Mouse (Mus musculus): ENCODE measurements around the gene Fam76a.
A peak's percentile ranks its signal among the peaks of the same experiment; 100 is the strongest.
"Not testable (repeated sequence)": the region's sequence is repeated elsewhere in the genome, so short reads cannot be mapped to it uniquely, and the experiment has no call there.

Fam76a gene

GRCm38 (mm10) chr4:132945261-132946046 lies 23.1 kb upstream of the Fam76a start:
- DNase-seq (ENCODE audit: low spot score in 2 of 2): peak; percentile 67 to 91

- DNase-seq (ENCODE audit: low spot score in 2 of 2): no peak
Measured at GRCm38 (mm10) chr4:132944776-132945175, 22.4 kb upstream of the Fam76a start.

GRCm38 (mm10) chr4:132944106-132944505 lies 21.7 kb upstream of the Fam76a start:
- DNase-seq (ENCODE audit: low spot score in 2 of 2): no peak

DNA sequence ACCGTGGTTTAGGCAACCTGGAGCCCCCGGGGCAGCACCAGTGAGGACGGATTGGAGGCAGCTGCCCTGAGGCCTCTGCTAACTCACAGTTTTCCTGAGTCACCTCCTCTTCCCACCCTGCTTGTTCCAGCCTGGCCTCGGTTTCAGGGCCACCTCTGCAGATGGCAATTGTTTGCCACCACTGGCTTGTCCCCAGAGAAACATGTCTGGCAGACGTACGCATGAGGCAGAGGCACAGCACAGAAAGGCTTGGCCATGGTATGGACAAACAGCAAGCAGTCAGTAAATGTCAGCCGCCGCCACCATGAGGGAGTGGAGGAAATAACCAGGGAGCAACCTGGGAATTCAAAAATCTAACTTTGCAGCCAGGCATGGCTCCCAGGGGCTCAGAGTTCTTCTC lies 20.7 kb upstream of the Fam76a start:
- DNase-seq (ENCODE audit: low spot score in 2 of 2): no peak

DNA sequence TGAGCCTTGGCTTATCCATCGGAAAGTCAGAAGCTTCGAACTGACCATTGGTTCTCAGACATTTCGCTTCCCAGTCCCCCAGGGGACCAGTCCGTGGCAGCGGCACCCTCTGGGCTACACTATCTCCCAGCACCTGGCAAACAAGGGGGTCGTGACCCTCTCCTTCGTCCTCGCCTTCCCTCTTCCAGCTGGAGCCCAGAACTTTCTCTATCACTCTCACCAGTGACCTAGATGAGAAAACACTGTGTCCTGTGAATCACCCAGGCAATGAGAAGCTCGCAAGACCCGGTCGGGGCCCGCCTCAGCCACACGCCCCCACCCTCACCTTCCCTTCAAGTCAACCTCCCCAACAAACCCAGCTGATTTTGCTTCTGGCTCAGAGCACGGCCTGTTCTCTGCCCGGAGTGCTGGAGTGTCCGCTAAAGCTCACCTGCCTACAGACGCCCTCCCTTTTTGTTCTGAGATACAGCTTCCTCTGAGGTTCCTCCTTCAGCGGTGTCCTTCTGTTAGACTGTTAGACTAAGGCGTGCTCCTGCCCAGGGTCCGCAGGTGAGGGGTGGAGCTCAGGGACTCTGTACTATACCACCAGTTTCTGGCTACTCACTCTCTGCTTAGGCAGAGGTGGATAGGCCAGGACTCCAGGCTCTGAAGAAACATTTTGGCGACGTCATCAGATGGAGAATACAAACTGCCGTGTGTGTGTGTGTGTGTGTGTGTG lies 18.8 kb upstream of the Fam76a start:
- DNase-seq (ENCODE audit: low spot score in 2 of 2): no peak

- DNase-seq (ENCODE audit: low spot score in 2 of 2): peak in 1 of 2 experiments; percentile 55
Measured at GRCm38 (mm10) chr4:132939421-132940127, 17.2 kb upstream of the Fam76a start.

DNA sequence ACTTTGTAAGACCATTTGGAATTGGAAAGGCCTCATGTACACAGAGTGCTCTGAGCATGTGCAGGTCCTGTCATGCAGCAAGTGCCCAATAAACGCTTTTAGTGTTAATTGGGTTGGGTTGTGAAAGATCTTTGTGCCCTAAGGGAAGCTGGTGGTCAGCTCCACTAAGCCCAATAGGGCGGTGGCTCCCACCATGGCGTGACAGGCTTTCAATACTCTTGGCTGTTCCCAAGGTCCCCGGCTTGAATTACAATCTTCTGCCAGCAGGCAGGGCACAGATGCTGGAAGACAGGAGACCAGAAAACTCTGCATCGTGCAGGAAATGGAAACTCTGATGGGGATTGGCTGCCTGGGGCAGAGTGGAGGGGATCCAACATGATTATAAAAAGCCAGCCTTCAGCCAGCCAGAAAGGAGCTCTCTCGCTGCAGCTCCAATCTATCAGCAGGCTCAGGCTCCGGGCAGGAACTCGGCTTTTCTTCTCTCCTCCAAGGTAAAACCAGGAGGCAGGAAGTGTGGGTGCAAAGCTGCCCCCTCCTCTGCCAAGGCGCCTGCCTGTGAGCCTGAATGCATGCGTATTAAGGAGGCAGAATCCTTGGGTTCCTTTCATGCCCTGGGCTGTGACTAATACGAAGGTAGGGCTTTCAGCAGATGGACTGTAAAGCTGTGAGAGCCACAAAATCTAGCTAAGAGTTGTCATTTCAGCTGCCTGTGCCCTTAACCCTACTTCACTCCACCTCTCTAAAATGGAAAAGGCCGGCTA lies 16.0 kb upstream of the Fam76a start:
- peak in 1 of 2 experiments; percentile 72 for DNase-seq (ENCODE audit: low spot score in 2 of 2)

DNA sequence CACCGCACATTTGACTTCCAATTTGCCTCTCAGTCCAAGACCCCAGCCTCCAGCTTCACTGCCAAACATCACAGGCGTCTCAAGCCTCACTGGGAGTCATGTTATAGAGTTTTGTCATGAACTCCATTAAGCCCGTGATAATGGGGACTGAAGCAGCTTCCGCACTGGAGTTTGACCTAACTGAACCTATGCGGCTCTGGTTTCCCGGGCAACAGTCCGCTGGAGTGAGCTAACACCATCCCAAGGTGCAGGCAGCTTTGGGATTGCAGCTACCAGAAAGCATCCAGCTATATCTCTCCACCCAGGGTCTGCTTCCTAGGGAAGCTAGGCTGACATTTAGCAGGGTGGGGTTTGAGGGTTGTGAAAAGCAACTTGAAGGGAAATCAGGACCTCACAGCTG lies 12.3 kb upstream of the Fam76a start:
- no peak for DNase-seq (ENCODE audit: low spot score in 2 of 2)

DNA sequence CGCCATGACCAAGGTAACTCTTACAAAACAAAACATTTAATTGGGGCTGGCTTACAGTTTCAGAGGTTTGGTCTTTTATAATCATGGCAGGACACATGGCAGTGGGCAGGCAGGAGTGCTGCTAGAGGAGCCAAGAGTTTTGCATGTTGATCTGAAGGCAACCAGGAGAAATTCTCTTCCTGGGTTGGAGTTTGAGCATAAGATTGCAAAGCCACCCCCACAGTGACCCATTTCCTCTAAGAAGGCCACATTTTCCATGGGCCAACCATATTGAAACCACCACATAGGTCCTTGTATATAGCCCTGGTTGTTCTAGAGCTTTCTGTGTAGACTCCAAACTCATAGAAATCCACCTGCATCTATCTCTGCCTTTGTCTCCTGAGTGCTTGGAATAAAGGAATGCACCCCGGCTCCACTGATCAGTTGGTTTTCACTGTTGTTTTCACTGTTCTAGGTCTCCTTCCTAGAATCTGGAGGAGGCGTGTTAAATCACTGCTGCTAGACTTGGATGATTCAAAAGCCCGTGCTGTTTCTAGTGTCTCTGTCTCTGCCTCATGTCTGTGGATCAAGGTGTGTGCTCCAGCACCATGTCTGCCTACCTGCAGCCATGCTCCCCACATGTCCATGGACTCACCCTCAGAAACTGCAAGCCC lies 10.5 kb upstream of the Fam76a start:
- DNase-seq (ENCODE audit: low spot score in 2 of 2): peak in 1 of 2 experiments; percentile 61

DNA sequence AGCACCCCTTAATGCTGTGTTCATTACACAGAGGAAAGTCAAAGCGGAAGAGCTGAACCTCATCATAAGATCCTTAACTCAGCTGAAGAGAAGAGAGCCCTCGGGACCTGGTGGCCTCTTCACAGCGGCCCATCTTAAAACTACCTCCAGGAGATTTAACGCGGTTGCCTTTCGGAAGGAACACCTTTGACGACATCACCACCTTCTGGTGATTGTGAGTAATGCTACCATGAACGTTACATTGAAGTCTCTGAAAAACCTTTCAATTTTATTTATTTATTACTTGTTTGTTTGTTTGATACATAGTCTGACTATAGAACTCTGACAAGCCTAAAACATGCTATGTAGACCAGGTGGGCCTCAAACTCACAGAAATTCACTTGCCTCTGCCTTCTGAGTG lies 8.4 kb upstream of the Fam76a start:
- DNase-seq (ENCODE audit: low spot score in 2 of 2): peak in 1 of 2 experiments; percentile 63

DNA sequence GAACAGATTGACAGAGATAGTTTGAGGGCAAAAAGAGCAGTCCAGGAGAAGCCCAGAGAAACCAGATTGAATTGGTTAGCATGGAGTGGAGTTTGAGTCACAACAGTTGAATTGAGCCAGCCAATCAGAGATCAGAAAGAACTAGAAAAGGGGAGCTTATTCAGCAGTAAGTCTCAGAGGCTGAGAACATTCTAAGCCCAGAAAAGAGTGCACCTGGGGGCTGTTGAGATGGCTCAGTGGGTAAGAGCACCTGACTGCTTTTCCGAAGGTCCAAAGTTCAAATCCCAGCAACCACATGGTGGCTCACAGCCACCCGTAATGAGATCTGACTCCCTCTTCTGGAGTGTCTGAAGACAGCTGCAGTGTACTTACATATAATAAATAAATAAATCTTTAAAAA lies 4.2 kb upstream of the Fam76a start:
- DNase-seq (ENCODE audit: low spot score in 2 of 2): not testable (repeated sequence)

DNA sequence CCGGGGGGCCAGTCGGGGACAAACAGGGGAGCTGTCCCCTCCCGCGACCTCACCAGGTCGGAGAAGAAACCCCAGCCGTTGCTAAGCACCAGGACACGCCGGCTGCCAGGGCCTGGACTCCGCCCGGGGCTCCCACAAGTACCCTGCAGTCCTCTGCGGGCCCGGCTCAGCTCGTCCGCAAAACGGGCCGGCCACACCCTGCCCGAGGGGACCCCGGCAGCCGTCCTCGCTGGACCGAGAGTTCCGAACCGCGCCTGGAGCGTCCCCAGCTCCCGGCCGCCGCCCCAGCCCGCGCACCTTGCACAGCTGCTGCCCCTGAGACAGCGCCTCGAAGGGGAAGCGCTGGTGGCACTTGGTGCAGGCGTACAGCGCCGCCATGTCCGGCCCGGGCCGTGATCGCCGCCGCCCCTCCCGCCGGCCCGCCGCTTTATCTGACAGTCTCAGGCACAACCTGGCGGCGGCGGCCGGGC lies 262 bp downstream of the Fam76a start:
- peak in 1 of 2 experiments; percentile 30 for DNase-seq (ENCODE audit: low spot score in 2 of 2)

GRCm38 (mm10) chr4:132921488-132921887 lies 870 bp downstream of the Fam76a start:
- no peak for DNase-seq (ENCODE audit: low spot score in 2 of 2)

- no peak for DNase-seq (ENCODE audit: low spot score in 2 of 2)
Measured at GRCm38 (mm10) chr4:132920171-132920570, 2.2 kb downstream of the Fam76a start.

DNA sequence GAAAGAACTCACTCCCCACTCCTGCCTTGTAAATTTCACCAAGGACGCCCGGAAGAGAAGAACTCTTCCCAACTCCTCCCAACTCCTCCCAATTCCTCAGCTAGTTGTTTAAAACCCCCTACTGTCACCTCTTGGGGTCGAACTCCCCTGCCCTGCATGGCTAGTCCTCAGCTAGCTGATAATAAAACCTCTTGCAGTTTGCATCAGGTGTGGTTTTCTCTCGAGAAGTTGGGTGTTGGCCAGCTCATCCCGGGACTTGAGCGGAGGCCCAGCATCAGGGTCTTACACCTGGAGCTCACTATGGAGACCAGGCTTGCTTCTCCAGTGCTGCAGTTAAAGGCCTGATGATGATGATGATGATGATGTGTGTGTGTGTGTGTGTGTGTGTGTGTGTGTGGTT lies 3.9 kb downstream of the Fam76a start:
- not testable (repeated sequence) for DNase-seq (ENCODE audit: low spot score in 2 of 2)

DNA sequence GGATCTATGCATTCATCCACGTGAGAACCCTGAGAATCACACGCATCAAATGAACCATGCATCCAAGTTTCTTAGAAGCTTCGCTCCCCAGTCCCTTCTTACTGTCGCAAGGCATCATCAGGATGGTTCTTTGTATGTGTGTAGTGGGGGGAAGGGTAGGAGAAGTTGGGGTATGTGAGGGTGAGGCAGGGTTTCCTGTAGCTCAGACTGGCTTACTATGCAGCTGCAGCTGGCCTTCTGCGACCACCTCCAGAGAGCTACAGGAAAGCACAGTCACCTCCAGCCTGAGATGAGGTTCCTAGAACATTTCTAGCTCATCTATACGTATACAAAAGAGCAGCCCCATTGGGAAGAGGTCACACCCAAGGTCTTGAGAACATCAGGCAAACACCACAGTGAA lies 10.2 kb downstream of the Fam76a start:
- no peak for DNase-seq (ENCODE audit: low spot score in 2 of 2)

- no peak for DNase-seq (ENCODE audit: low spot score in 2 of 2)
Measured at GRCm38 (mm10) chr4:132905843-132906360, 16.5 kb downstream of the Fam76a start.

- no peak for DNase-seq (ENCODE audit: low spot score in 2 of 2)
Measured at GRCm38 (mm10) chr4:132904765-132905309, 17.5 kb downstream of the Fam76a start.

GRCm38 (mm10) chr4:132904071-132904470 lies 18.3 kb downstream of the Fam76a start:
- no peak for DNase-seq (ENCODE audit: low spot score in 2 of 2)

- no peak for DNase-seq (ENCODE audit: low spot score in 2 of 2)
Measured at GRCm38 (mm10) chr4:132898197-132898596, 24.2 kb downstream of the Fam76a start.
